Mouse (Mus musculus): ENCODE results near the gene Ankrd33b.

DNA sequence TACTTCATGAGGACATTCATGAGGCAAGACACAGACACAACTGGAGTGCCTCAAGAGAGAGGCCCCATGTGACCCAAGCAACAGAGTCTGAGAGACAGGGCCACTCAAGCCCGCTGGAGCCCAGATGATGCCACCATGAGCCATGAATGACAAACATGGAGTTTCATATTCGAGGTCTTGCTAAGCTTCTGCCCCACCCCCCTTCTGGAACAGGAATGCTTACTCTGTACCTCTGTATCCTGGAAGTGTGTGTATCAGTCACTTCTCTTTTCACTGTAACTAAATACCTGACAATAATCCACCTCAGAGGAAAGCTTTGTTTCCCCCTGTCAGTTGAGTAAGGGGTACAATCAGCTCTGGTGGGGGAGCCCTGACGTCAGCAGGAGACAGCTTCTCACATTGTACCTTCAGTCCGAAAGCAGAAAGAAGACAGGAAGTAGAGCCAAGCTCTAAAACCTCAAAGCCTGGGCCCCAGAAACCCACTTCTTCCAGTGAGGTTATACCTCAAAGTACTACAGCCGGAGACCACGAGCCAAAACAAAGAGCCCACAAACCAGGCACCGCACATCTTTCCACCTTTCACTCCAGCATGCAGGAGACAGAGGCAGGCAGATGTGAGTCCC is 34.9 kb downstream of the Ankrd33b start:
- no peak for TF ChIP-seq CTCF (IDR thresholded peaks at IDR 0.05; ENCODE audit: control insufficient read depth, insufficient read depth, insufficient read length)
- TF ChIP-seq MYOD1 (IDR thresholded peaks at IDR 0.05; ENCODE audit: control insufficient read depth, insufficient read length, low read depth): no peak
- TF ChIP-seq USF1 (IDR thresholded peaks at IDR 0.05; ENCODE audit: low read depth): peak; percentile 28
- TF ChIP-seq FOSL1 (IDR thresholded peaks at IDR 0.05; ENCODE audit: insufficient read depth, low read length, poor library complexity, severe bottlenecking): no peak
- no peak for TF ChIP-seq CEBPB (IDR thresholded peaks at IDR 0.05; ENCODE audit: low read depth)
- TF ChIP-seq MYOG (IDR thresholded peaks at IDR 0.05; ENCODE audit: control insufficient read depth, extremely low read depth, insufficient read length): no peak
- no peak for TF ChIP-seq MAX (IDR thresholded peaks at IDR 0.05)
